9 mouse cellular contexts compared by ENCODE assay signal in the genomic region with DNA sequence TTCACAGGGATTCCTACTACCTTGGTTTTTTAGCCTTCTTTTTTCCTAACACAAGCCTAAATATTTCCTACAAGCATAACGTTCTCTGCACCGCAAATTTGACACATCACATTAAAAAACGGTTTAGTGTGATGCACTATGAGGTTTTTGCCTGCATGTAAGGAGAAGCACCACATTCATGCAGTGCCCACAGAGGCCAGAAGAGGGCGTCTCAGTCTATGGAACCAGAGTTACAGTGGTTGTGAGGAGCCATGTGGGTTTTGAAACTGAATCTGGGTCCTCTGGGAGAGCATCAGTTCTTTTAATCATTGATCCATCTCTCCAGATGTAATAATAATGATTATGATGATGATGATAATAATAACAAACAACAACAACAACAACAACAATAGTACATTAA. TPM values are rescaled to one million over a fixed set of nuclear protein-coding genes. Genes with fewer than 3 reads are reported as not detected.
DNase-seq lines count a peak whose midpoint lies in the region; ATAC-seq and TF ChIP-seq lines count a peak whose summit lies in the region.
"Had no signal": no experiment of that assay in that cellular context is flagged by ENCODE, and none has a peak within 500 bp of the region (broad histone marks: within the 10 kb centered on the region; RNA-seq: fewer than 3 reads in every experiment).

No protein-coding gene starts in this region.

- no peak overlapping the region for H3K9ac ChIP-seq in intestine, embryonic 14.5 days (ENCODE audit: low read length)
- no peak overlapping the region for H3K9ac ChIP-seq in intestine, embryonic 16.5 days (ENCODE audit: low read depth, low read length)
- H3K9ac ChIP-seq: neural tube, embryonic 12.5 days had no signal

- ATAC-seq in intestine, embryonic 14.5 days (replicated peaks; ENCODE audit: low FRiP score, low TSS enrichment, low read depth) = no peak
- ATAC-seq in intestine, embryonic 16.5 days = no peak

- WGBS in intestine, embryonic 14.5 days = 50% methylated on average over 4 of the region's 4 CpGs
- 40% methylated on average over 4 of the region's 4 CpGs for WGBS in intestine, embryonic 16.5 days
- whole genome bisulfite sequencing in thymus, adult 2 months = 51% methylated on average over 4 of the region's 4 CpGs

- no peak overlapping the region for H3K27ac ChIP-seq in intestine, embryonic 14.5 days (ENCODE audit: low read depth)
- no peak overlapping the region for H3K27ac ChIP-seq in intestine, embryonic 16.5 days (ENCODE audit: low read length)
- H3K27ac ChIP-seq in thymus, adult 2 months (ENCODE audit: control insufficient read depth, insufficient read depth, low read length) = no peak overlapping the region
- H3K27ac ChIP-seq: neural tube, embryonic 12.5 days had no signal

- DNase-seq in intestine, embryonic 14.5 days (ENCODE audit: low spot score) = peak; percentile 68
- peak; percentile 16 for DNase-seq in thymus, adult 2 months
- no peak for DNase-seq in thymus, adult 18-20 months
- DNase-seq in embryo, embryonic 10.5 days (ENCODE audit: low spot score) = peak; percentile 52
- DNase-seq in thymus, postnatal 25 days = peak; percentile 10
- DNase-seq in frontal cortex, postnatal 14 days (ENCODE audit: low spot score in 2 of 2) = no peak
- no peak for DNase-seq in gastrocnemius, adult 8-10 months (ENCODE audit: low spot score in 2 of 2)

- H3K4me1 ChIP-seq in intestine, embryonic 14.5 days (replicated peaks; ENCODE audit: control insufficient read depth, insufficient read depth, low read length) = no peaks in the 10 kb centered on the region
- H3K4me1 ChIP-seq in intestine, embryonic 16.5 days (ENCODE audit: control insufficient read depth, insufficient read depth, low read length) = no peaks in the 10 kb centered on the region
- H3K4me1 ChIP-seq in thymus, adult 2 months (replicated peaks; ENCODE audit: control insufficient read depth, insufficient read depth, low read length) = no peaks in the 10 kb centered on the region
- H3K4me1 ChIP-seq: neural tube, embryonic 12.5 days had no signal

- TF ChIP-seq POLR2A in thymus, adult 2 months (IDR thresholded peaks at IDR 0.05; ENCODE audit: control insufficient read depth, extremely low read depth, insufficient read depth, low read length, poor library complexity) = no peak

- no peak for TF ChIP-seq CTCF in thymus, adult 2 months (IDR thresholded peaks at IDR 0.05; ENCODE audit: borderline replicate concordance, control insufficient read depth, extremely low read depth, insufficient read depth, low read length, poor library complexity)

- no peak overlapping the region for H3K4me3 ChIP-seq in intestine, embryonic 14.5 days (ENCODE audit: low read depth, low read length)
- H3K4me3 ChIP-seq in intestine, embryonic 16.5 days (ENCODE audit: low read length) = no peak overlapping the region
- no peak overlapping the region for H3K4me3 ChIP-seq in thymus, adult 2 months (ENCODE audit: control insufficient read depth, insufficient read depth, low read length)
- H3K4me3 ChIP-seq: neural tube, embryonic 12.5 days had no signal

- no peaks in the 10 kb centered on the region for H3K27me3 ChIP-seq in intestine, embryonic 14.5 days (replicated peaks; ENCODE audit: control insufficient read depth, insufficient read depth, low read length)
- no peaks in the 10 kb centered on the region for H3K27me3 ChIP-seq in intestine, embryonic 16.5 days (replicated peaks; ENCODE audit: control insufficient read depth, insufficient read depth, low read length)
- H3K27me3 ChIP-seq in thymus, adult 2 months (ENCODE audit: control insufficient read depth, insufficient read depth, low read length) = no peaks in the 10 kb centered on the region
- H3K27me3 ChIP-seq: neural tube, embryonic 12.5 days had no signal

- H3K4me2 ChIP-seq in intestine, embryonic 14.5 days (ENCODE audit: low read length) = no peak overlapping the region
- no peak overlapping the region for H3K4me2 ChIP-seq in intestine, embryonic 16.5 days (ENCODE audit: low read depth, low read length)
- H3K4me2 ChIP-seq: neural tube, embryonic 12.5 days had no signal

- H3K36me3 ChIP-seq in intestine, embryonic 14.5 days (ENCODE audit: control insufficient read depth, insufficient read depth, low read length) = no peaks in the 10 kb centered on the region
- H3K36me3 ChIP-seq in intestine, embryonic 16.5 days (ENCODE audit: control insufficient read depth, insufficient read depth, low read length) = no peaks in the 10 kb centered on the region
- no peaks in the 10 kb centered on the region for H3K36me3 ChIP-seq in thymus, adult 2 months (ENCODE audit: control insufficient read depth, insufficient read depth, low read length)
- H3K36me3 ChIP-seq: neural tube, embryonic 12.5 days had no signal

- H3K9me3 ChIP-seq in intestine, embryonic 14.5 days (ENCODE audit: control insufficient read depth, low read length) = no peaks in the 10 kb centered on the region
- H3K9me3 ChIP-seq in intestine, embryonic 16.5 days (ENCODE audit: control insufficient read depth, low read length) = no peaks in the 10 kb centered on the region
- H3K9me3 ChIP-seq: neural tube, embryonic 12.5 days had no signal

RNA-seq across cellular contexts. Expression of a gene that starts 1.2 kb away (rescaled TPM):
- not detected in 2 replicates for polyA plus RNA-seq in intestine, embryonic 14.5 days (2014; fragmentation: Nextera tagmentation; extraction: Ambion mirVana)
- not detected in 2 replicates for polyA plus RNA-seq in intestine, embryonic 16.5 days (2015; fragmentation: Nextera tagmentation; extraction: Ambion mirVana)
- polyA plus RNA-seq in thymus, adult 2 months (2012; rRNA removed) = not detected in 2 replicates
- not detected for total RNA-seq in gastrocnemius, adult 8-10 months (2022)
- polyA plus RNA-seq: neural tube, embryonic 12.5 days had no signal

RNA-seq across cellular contexts. Expression of a gene that starts 9.1 kb away (rescaled TPM):
- not detected in 2 replicates for polyA plus RNA-seq in intestine, embryonic 14.5 days (2014; fragmentation: Nextera tagmentation; extraction: Ambion mirVana)
- not detected in 2 replicates for polyA plus RNA-seq in intestine, embryonic 16.5 days (2015; fragmentation: Nextera tagmentation; extraction: Ambion mirVana)
- not detected in 2 replicates for polyA plus RNA-seq in thymus, adult 2 months (2012; rRNA removed)
- not detected for total RNA-seq in gastrocnemius, adult 8-10 months (2022)
- polyA plus RNA-seq: neural tube, embryonic 12.5 days had no signal

RNA-seq across cellular contexts. Expression of a gene that starts 42.0 kb away (rescaled TPM):
- polyA plus RNA-seq in intestine, embryonic 14.5 days (2014; fragmentation: Nextera tagmentation; extraction: Ambion mirVana) = 147 and 154 TPM in 2 replicates
- polyA plus RNA-seq in intestine, embryonic 16.5 days (2015; fragmentation: Nextera tagmentation; extraction: Ambion mirVana) = 138 and 141 TPM in 2 replicates
- 144 and 149 TPM in 2 replicates for polyA plus RNA-seq in thymus, adult 2 months (2012; rRNA removed)
- 10 to 100 TPM; 23.0 to 27.7 (median 26.2) TPM for total RNA-seq in gastrocnemius, adult 8-10 months (2022)

RNA-seq across cellular contexts. Expression of a gene that starts 42.2 kb away (rescaled TPM):
- 0.07 TPM in 1 of 2 replicates, not detected in the other for polyA plus RNA-seq in intestine, embryonic 14.5 days (2014; fragmentation: Nextera tagmentation; extraction: Ambion mirVana)
- 0.34 and 0.40 TPM in 2 replicates for polyA plus RNA-seq in intestine, embryonic 16.5 days (2015; fragmentation: Nextera tagmentation; extraction: Ambion mirVana)
- 0.27 and 0.41 TPM in 2 replicates for polyA plus RNA-seq in thymus, adult 2 months (2012; rRNA removed)
- total RNA-seq in gastrocnemius, adult 8-10 months (2022) = not detected
- polyA plus RNA-seq: neural tube, embryonic 12.5 days had no signal

Comparison
In these comparisons a context has a peak if more than half of its experiments do, and no peak if none do; other contexts are left out.
1. DNase-seq: peak in intestine, embryonic 14.5 days (single experiment), thymus, adult 2 months (single experiment), embryo, embryonic 10.5 days (single experiment) and thymus, postnatal 25 days (single experiment); none in thymus, adult 18-20 months (0 of 2), frontal cortex, postnatal 14 days (0 of 2) and gastrocnemius, adult 8-10 months (0 of 2).